Mouse (Mus musculus) forebrain, embryonic 16.5 days (tissue): ENCODE measurements at regions not wholly inside any gene's neighbourhood (a gene's known extent, or its start where the extent isn't known, plus 50 kb on each side); places are given as distances from the start of the nearest gene placed in this dataset.

Experiments used
- ATAC-seq: fragments of 200-750 bp; cut with Nextera tagmentation; 2 replicates; pipeline ENCODE4 v1.8.0; 2017; ENCODE audit warnings: mild to moderate bottlenecking, moderate library complexity
- H3K27ac ChIP-seq: fragments of 300-500 bp; sonication (generic); 2 replicates; pipeline ENCODE4 v1.5.1; 2014; ENCODE audit warnings: low read length, control low read depth
- H3K27me3 ChIP-seq: fragments of 300-500 bp; sonication (generic); replicated peaks from 2 replicates; pipeline ENCODE4 v1.6.1; 2014; ENCODE audit warnings: low read length; ENCODE audit not compliant: control insufficient read depth, insufficient read depth
- H3K36me3 ChIP-seq: fragments of 300-500 bp; sonication (generic); 2 replicates; pipeline ENCODE4 v1.6.1; 2014; ENCODE audit not compliant: control insufficient read depth, insufficient read depth
- H3K4me1 ChIP-seq: fragments of 300-500 bp; sonication (generic); replicated peaks from 2 replicates; pipeline ENCODE4 v1.6.1; 2014; ENCODE audit warnings: low read length; ENCODE audit not compliant: control insufficient read depth, insufficient read depth
- H3K4me2 ChIP-seq: fragments of 300-500 bp; sonication (generic); 2 replicates; pipeline ENCODE4 v1.6.1; 2014; ENCODE audit warnings: mild to moderate bottlenecking, low read length, control low read depth
- H3K4me3 ChIP-seq: fragments of 300-500 bp; sonication (generic); replicated peaks from 2 replicates; pipeline ENCODE4 v1.5.1; 2014; ENCODE audit warnings: mild to moderate bottlenecking, low read length, control low read depth
- H3K9ac ChIP-seq: fragments of 300-500 bp; sonication (generic); replicated peaks from 2 replicates; pipeline ENCODE4 v1.6.1; 2014; ENCODE audit warnings: low read depth, low read length, control low read depth
- H3K9me3 ChIP-seq: fragments of 300-500 bp; sonication (generic); 2 replicates; pipeline ENCODE4 v1.6.1; 2016; ENCODE audit warnings: low read length; ENCODE audit not compliant: control insufficient read depth
- WGBS: fragments of 180-500 bp; shearing (Covaris S2); extraction: QIAGEN DNeasy Blood & Tissue Kit; methylation state at CpG from one replicate; pipeline ENCODE4 v1.1.7; 2014; 5-methylcytosine and 5-hydroxymethylcytosine counted together

GRCm38 (mm10) chr5:126281782-126282181, 750.2 kb downstream of the Tmem132b start:
- Histone ChIP-seq H3K27me3 (no peaks in the 10 kb centered on the region), H3K9me3 (no peaks in the 10 kb centered on the region), H3K36me3 (no peaks in the 10 kb centered on the region), H3K9ac (no peak overlapping the region), H3K4me1 (peaks cover 14% of the 10 kb centered on the region), H3K4me3 (no peak overlapping the region), H3K4me2 (no peak overlapping the region), H3K27ac (no peak overlapping the region)
- WGBS = 10% methylated on average over 7 of the region's 7 CpGs
- no peak for ATAC-seq

DNA sequence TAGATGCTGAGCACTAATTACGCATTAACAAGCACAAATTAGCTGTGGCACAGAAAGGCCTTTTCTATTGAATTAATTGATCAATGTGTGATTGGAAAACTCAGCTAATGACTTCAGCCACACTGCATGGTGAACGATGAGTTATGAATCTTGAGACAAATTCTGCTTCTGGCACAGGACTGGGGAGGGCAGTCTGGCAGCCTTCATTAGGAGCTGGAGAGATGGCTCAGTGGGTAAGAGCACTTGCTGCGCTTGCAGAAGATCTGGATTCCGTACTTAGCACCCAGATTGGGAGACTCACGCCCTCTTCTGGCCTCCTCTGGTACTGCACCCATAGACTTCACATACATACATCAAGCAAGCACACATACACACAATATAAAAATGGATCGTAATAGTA, 793.3 kb downstream of the Tmem132b start:
- Histone ChIP-seq H3K4me2 (no peak overlapping the region), H3K9ac (no peak overlapping the region), H3K4me1 (no peaks in the 10 kb centered on the region), H3K9me3 (no peaks in the 10 kb centered on the region; the same call in 1 of the 2 replicates), H3K4me3 (no peak overlapping the region), H3K27me3 (no peaks in the 10 kb centered on the region), H3K36me3 (no peaks in the 10 kb centered on the region), H3K27ac (no peak overlapping the region)
- WGBS = 47% methylated on average over 6 of the region's 6 CpGs
- 0 out of 2 replicates have a peak, but pooled peaks have one; percentile 38 for ATAC-seq

DNA sequence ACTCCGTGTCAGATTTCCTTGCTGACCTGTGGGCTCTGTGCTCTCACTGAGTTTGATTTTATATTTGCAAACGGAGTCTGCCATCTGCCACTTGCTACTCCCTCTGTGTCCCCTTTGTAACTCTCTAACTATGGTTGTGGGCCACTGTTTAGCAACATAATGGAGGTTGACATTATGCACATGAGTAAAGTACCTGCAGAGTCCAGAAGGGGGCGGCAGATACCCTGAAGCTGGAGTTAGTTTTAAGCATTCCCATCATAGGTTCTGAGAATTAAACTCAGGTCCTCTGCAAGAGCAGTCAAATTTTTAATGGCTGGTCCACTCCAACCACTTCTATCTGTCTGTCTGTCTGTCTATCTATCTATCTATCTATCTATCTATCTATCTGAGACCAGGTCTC, 796.7 kb downstream of the Tmem132b start:
- no peaks in the 10 kb centered on the region for H3K27me3 ChIP-seq
- no peaks in the 10 kb centered on the region for H3K4me1 ChIP-seq
- H3K4me3 ChIP-seq = no peak overlapping the region
- 48% methylated on average over 3 of the region's 3 CpGs for WGBS
- no peak for ATAC-seq
- no peak overlapping the region for H3K4me2 ChIP-seq
- no peaks in the 10 kb centered on the region; the same call in 1 of the 2 replicates for H3K9me3 ChIP-seq
- H3K36me3 ChIP-seq = no peaks in the 10 kb centered on the region
- no peak overlapping the region for H3K9ac ChIP-seq
- H3K27ac ChIP-seq = no peak overlapping the region

DNA sequence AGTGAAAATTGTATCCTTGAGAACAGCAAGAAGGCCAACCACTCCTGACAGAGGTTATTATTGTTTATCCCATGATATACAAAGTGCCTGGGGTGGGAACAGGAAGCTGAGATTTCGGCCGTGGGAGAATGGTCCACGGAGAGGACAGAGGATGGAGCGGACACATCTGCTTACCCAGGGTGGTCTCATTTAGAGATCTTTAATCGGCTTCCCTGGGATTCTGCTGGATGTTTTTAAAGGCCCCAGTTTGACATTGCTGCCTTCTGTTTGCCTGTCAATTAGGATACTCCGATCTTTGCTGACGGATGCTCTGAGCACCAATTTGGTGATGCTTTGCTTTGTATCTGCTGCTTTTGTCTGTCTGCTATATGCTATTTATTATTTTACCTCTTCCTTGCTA, 803.5 kb downstream of the Tmem132b start:
- Histone ChIP-seq H3K9me3 (no peaks in the 10 kb centered on the region), H3K36me3 (no peaks in the 10 kb centered on the region), H3K27ac (peak overlapping the region; percentile 55), H3K4me1 (peaks cover 12% of the 10 kb centered on the region), H3K27me3 (no peaks in the 10 kb centered on the region), H3K9ac (peak overlapping the region; percentile 40; the same call in 1 of the 2 replicates), H3K4me3 (no peak overlapping the region), H3K4me2 (no peak overlapping the region; the same call in 1 of the 2 replicates)
- ATAC-seq = peak; percentile 12; the same call in 1 of the 2 replicates
- 11% methylated on average over 7 of the region's 7 CpGs for WGBS

- H3K9ac ChIP-seq = no peak overlapping the region; the same call in 1 of the 2 replicates
- no peaks in the 10 kb centered on the region for H3K27me3 ChIP-seq
- WGBS = 3% methylated on average over 6 of the region's 6 CpGs
- H3K36me3 ChIP-seq = no peaks in the 10 kb centered on the region
- H3K4me3 ChIP-seq = no peak overlapping the region
- peak overlapping the region; percentile 55 for H3K27ac ChIP-seq
- H3K4me2 ChIP-seq = no peak overlapping the region; the same call in 1 of the 2 replicates
- H3K9me3 ChIP-seq = no peaks in the 10 kb centered on the region
- peak; percentile 90 for ATAC-seq
- H3K4me1 ChIP-seq = peaks cover 12% of the 10 kb centered on the region
Observed at GRCm38 (mm10) chr5:126335553-126336520, 804.3 kb downstream of the Tmem132b start.

- Histone ChIP-seq H3K27ac (no peak overlapping the region), H3K4me3 (no peak overlapping the region), H3K4me1 (peaks cover 12% of the 10 kb centered on the region), H3K36me3 (no peaks in the 10 kb centered on the region), H3K27me3 (no peaks in the 10 kb centered on the region), H3K4me2 (no peak overlapping the region), H3K9me3 (no peaks in the 10 kb centered on the region), H3K9ac (no peak overlapping the region)
- no peak for ATAC-seq
- 95% methylated on average over 1 of the region's 1 CpGs for WGBS
Observed at GRCm38 (mm10) chr5:126337884-126338283, 806.3 kb downstream of the Tmem132b start.

DNA sequence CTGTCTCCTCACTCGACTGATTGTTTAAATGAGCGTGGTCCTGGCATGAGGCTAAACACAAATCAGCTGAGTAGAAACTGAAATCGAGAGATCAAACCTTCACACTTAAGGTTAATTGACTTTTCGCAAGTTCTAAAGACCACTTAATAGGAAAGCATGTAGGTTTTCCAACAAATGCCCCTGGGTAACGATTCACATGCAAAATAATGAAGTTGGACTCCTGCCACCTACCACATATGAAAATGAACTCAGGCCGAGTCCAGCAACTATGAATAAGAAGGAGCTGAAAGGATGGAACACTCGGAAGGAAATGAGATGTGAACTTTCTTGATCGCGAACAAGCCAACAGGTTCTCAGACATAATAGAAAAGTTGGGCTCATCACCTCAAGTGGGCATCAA, 812.0 kb downstream of the Tmem132b start:
- Histone ChIP-seq H3K27me3 (peaks cover 2% of the 10 kb centered on the region; the same call in 1 of the 2 replicates), H3K9me3 (no peaks in the 10 kb centered on the region), H3K36me3 (no peaks in the 10 kb centered on the region), H3K4me1 (no peaks in the 10 kb centered on the region; the same call in none of the 2 replicates), H3K4me3 (no peak overlapping the region), H3K9ac (no peak overlapping the region), H3K4me2 (no peak overlapping the region), H3K27ac (no peak overlapping the region)
- ATAC-seq = no peak
- WGBS = 16% methylated on average over 9 of the region's 9 CpGs

DNA sequence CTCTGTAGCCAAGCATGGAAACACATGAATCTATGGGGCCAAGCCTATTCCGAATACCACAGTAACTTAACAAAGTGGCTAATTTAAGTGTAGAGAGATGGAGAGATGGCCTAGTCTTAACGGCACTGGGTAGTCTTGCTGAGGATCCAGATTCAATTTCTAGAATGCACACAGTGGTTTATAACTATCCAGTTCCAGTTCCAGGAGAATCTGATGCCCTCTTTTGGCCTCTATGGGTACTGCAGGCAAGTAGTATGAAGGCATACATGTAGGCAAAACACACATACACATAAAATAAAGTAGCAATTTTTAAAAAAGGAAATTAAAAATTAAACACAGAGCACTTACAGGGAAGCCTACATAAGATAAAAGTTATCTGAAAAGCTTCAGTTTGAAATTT, 819.4 kb downstream of the Tmem132b start:
- Histone ChIP-seq H3K27ac (no peak overlapping the region), H3K4me3 (no peak overlapping the region), H3K9ac (no peak overlapping the region), H3K9me3 (peaks cover 2% of the 10 kb centered on the region; the same call in 1 of the 2 replicates), H3K4me1 (no peaks in the 10 kb centered on the region; the same call in 1 of the 2 replicates), H3K27me3 (no peaks in the 10 kb centered on the region), H3K4me2 (no peak overlapping the region), H3K36me3 (no peaks in the 10 kb centered on the region)
- no peak for ATAC-seq
- 96% methylated on average over 2 of the region's 2 CpGs for WGBS

- H3K9me3 ChIP-seq = no peaks in the 10 kb centered on the region
- no peak overlapping the region for H3K9ac ChIP-seq
- H3K27ac ChIP-seq = no peak overlapping the region
- H3K36me3 ChIP-seq = no peaks in the 10 kb centered on the region
- H3K4me2 ChIP-seq = no peak overlapping the region
- no peaks in the 10 kb centered on the region for H3K4me1 ChIP-seq
- no peaks in the 10 kb centered on the region for H3K27me3 ChIP-seq
- 92% methylated on average over 2 of the region's 2 CpGs for WGBS
- no peak overlapping the region for H3K4me3 ChIP-seq
- ATAC-seq = no peak
Observed at GRCm38 (mm10) chr5:126369436-126369835, 837.9 kb downstream of the Tmem132b start.
